Mouse (Mus musculus): ENCODE measurements around the gene Abcc8. TPM values are rescaled to one million over a fixed set of nuclear protein-coding genes. Genes with fewer than 3 reads are reported as not detected.

Gene Abcc8
- total RNA-seq, 2 experiments from 2014 or later: not detected

DNA sequence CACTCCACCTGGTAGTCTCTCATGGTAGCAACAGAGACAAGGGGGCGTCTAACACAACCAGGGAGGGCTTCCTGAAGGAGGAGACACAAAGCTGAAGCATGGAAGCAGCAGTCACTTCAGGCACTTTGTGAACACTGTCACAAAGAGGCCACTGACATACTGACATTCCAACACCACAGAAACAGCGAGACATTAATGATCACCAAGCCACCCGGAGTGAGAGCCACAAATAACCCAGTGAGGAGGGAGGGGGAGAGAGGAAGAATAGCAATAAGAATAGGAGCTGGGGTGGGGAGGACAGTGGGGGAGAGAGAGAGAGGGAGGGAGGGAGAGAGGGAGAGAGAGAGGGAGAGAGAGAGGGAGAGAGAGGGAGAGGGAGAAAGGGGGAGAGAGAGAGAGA is 18.2 kb downstream of the Abcc8 start:
- no peak for ATAC-seq (replicated peaks; ENCODE audit: low FRiP score, poor library complexity, severe bottlenecking)

DNA sequence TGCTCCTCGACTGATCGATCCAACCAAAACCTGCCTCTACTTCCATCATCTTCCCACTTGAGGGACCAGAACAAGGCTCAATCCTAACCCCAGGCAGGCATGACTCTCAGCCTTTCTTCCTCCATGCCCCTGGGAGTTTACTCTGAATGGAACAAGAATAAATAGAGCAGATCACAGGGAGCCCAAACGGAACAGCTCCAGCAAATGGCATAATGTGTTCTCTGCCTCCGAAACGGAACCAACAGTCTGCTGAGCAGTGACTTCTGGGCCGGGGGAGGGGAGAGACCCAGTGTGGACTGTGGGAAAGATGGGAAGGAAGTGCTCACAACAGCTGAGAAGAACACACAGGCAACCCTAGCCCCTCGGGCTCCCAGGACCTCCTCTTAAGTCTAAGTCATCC is 22.1 kb downstream of the Abcc8 start:
- no peak for ATAC-seq (replicated peaks; ENCODE audit: low FRiP score, poor library complexity, severe bottlenecking)

DNA sequence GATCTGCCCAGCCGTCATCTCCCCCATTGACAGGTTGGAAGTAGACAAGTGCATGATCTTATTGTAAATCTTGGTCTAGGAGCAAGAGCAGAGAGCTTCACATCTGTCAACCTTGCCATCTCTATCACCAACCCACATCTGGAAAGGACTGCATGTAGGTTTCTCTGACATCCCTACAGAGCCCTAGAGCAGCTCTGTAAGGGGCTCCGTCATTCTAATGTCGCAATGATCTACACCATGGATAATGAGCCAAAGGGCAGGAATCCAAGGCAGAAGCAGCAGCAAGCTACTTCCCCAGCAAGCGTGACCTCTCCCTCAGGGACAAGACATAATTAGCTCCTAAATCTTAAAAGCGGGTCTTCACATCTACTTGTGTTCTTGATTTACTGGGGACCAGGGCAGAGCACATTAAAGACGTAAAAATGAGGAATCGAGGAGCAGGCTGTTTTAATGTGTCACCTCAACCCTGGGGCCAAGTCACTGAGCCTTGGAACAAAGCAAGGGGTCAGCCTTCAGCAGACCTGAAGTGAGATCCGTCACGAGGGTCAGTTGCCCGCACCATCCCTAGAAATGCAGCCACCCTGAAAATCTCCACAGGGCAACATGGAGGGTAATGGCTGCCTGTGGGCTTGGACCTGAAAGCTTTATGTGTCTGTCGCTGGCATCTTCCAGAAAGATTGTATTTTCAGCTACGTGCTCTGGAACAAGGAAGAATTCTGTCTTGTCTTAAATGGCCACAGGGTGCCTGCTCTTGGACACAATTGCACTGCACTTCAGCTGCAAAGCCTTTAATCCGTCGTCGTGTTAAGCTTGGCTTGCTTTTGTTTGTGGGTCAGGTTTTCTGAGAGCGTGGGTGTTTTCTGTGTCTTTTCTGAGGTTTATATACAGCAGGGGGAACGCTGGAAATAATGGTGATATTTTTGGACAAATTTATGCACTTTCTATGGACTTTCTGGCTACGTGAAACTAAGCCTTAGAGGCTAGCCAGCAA is 25.0 kb downstream of the Abcc8 start:
- no peak for ATAC-seq (replicated peaks; ENCODE audit: low FRiP score, poor library complexity, severe bottlenecking)

DNA sequence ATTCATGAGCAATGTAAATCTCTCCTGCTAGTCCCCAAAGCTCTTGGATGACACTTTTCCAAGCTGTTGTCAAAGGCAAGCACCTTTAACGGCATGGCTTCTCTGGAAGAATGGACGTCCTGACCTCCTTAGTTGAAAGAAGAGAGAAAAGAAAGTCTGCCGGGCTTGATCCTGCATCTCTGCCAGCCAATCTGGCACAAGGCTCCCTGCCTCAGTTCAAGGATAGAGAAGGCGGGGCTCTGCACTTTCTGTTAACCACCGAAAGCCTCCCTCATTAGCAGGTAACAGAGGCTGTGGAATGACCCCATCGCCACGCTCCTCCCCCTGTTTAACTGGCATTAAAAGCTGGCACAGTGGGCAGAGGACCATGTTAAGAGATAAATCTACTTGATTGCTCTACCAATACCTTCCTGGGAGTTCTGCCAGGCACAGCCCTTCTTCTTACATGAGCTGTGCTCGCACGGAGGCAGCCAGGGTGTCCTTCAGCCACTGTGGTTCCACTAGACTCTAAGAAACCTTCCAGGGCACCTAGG is 26.9 kb downstream of the Abcc8 start:
- ATAC-seq (replicated peaks; ENCODE audit: low FRiP score, poor library complexity, severe bottlenecking): no peak

DNA sequence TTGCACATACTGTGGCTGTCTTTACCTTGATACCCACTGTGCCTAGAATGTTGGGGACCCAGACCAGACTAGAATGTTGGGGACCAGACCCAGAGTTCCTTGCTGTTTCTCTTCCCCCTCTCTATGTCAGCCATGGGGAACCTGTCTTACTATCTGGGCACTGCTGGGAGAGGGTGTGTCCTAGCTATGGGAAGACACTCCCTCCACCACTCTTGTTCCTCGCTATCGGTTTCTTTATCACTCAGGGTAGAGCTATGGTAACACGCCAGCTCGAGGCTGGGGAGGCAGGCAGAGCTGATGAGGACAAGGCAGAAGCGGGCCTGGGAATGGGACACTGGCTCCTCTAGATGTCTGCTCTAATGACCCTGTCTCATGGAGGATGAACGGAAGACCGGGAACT is 32.4 kb downstream of the Abcc8 start:
- no peak for ATAC-seq (replicated peaks; ENCODE audit: low FRiP score, poor library complexity, severe bottlenecking)

DNA sequence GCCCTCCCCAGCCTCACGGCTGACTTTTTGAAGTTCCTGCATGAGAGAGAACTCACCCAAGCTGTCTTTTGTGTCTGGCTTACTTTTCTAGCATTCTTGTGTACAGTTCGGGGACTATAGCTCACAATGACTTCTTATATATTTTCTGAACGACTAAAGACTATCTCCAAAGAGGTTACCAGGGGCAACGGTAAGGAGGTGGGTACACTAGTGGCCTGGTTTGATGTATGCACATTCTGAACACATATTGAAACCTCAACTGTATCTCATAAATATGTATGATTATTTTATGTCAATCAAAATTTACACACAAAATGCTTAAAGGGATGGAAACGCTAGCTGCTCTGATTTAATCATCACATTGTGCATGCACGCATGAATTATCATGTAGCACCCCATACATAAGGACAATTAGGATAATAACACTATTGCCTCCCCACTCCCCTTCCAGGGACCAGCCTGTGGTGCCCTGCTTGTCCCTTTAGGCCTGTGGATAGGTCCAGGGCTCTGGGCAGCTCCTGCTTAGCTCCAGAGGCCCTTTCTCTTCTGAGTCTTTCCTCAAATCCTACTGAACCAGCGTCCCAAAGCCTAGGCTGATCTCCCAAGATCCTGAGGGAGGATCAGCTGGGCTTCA is 33.0 kb downstream of the Abcc8 start:
- no peak for ATAC-seq (replicated peaks; ENCODE audit: low FRiP score, poor library complexity, severe bottlenecking)

DNA sequence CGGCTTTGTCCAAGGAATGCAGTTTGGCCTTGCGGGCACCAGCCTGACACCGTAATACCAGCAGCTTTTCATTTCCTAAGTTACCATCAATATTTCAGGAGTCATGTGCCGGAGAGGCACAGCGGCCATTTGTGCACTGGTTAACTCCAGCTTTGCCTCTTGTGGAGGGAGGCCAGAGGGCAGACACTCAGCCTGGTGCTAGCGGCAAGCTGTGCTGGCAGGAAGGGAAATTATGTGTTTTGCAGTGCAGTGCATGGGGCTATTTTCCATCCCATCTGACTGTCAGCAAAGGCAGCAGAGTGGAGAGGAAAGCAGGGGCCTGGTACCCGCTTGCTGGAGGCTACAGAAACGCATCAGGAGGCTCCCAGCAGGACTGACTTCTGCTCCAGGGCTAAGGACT is 35.8 kb downstream of the Abcc8 start:
- ATAC-seq (replicated peaks; ENCODE audit: low FRiP score, poor library complexity, severe bottlenecking): no peak

DNA sequence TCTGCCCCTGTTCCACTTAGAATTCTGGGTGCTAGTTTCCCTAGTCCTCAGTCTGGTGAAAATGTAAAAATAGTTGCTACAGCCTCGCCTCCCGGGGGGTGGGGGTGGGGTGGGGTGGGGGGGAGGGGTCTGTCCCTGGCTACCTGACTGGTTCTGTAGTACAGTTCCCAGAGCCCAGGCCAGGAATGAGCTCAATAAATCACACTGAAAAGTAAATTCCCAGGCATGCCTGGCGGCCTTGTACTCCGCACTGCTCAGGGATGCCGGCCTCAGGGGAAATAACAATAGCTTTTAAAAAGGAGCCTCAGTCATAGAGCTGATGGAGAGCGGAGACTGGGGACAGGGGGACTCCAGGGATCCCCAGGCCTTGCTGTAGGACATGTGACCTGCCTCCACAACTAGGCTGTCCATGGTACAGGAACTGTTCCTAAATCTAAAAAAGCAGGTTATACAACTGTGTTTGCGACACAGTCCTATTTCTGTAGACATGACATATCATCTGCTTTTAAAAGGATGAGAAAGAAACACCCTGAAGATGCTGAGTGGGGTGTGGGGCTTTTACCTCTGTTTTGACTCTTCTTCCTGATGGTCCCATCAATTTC is 41.4 kb downstream of the Abcc8 start:
- no peak for ATAC-seq (replicated peaks; ENCODE audit: low FRiP score, poor library complexity, severe bottlenecking)

DNA sequence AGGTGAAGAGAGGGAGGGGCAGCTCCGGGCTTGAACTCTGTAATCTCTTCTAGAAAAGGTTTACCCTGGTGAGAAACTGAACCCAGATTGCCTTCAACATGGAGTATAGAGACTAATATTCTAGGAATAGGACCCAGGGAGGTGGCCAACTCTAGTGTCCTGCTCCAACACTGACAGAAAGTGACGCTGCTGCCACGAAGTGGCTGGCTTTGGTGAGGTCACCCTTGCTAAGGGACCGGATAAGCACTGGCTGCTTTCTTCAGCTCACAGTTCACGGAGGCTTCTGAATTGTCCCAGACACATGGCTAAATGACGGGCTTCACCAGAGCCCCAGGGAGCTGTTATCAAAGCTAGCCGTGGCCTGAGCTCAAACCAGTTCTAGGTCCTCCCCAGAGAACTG is 46.0 kb downstream of the Abcc8 start:
- no peak for ATAC-seq (replicated peaks; ENCODE audit: low FRiP score, poor library complexity, severe bottlenecking)

DNA sequence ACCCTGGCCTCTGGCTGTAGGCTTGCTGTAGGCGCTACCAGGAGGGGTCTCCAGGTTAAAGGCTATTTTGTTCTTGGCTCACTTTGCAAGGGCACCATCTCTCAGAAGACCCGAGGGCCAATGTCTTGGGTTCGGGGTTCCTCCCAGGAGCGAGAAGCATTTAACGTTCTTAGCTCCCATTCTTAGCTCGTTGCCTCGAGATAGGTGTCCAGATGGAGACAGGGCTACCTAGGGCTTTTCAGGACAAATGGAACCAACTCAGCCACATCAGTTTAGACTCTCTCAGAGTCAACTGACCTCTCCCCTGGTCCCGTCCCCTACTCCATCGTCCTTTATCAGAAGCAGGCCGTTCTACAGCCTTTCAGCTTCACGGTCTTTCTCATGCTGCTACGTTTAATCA is 47.6 kb downstream of the Abcc8 start:
- no peak for ATAC-seq (replicated peaks; ENCODE audit: low FRiP score, poor library complexity, severe bottlenecking)

DNA sequence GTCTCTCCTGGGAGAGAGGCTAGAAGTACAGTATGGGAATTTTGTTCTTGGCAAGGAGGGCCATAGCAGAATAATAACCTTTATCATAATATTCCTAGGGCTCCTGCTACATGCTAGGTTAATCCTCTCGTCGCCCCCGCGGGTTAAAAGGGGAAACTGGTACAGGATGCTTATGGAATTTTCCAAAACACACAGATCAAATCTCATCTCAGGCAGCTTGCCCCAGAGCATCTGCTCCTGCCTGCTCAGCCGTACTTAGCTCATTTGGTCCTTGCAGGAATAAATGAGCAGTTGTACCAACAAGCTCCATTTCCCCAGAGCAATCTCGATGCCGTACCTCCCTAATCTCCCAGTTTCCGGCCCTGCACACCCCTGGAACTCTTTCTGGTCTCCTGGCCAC is 48.0 kb downstream of the Abcc8 start:
- ATAC-seq (replicated peaks; ENCODE audit: low FRiP score, poor library complexity, severe bottlenecking): no peak

DNA sequence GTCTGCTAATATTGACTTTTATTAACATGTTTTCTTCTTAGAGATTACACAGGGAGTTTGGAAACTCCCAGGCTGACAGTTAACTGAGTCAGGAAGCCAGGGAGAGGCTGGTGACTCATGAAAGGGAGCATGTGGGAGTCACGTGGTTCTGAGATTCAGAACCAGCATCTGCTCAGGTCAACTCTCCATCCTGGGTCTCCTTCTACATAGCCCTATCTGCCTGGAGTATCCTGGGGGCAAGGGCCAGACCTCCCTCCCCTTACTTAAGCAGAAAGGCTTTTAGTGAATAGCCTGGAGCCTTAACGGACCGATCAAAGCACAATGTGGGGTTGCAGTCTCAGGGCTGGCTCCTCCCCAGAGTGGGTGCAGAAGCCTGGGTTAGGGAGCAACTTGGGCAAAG is 48.6 kb downstream of the Abcc8 start:
- ATAC-seq (replicated peaks; ENCODE audit: low FRiP score, poor library complexity, severe bottlenecking): no peak

DNA sequence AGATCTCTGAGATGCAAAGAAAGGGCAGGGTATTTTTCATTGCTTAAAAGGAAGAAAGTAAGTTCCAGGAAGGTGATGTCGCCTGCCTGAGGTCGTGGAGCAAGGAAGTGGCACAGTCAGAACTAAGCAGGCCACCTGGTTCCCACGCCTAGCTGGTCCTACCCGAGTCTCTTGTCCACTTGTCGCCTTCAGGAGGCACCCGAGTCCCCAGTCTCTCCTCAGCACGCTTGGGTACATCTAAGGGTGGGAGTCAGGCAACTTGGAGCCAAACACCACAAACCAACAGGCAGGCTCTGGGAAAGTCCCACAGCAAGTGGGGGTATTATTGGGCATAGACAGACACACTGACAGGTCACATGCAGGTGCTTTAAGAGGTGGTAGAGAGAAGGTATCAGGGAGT is 49.1 kb downstream of the Abcc8 start:
- ATAC-seq (replicated peaks; ENCODE audit: low FRiP score, poor library complexity, severe bottlenecking): no peak

DNA sequence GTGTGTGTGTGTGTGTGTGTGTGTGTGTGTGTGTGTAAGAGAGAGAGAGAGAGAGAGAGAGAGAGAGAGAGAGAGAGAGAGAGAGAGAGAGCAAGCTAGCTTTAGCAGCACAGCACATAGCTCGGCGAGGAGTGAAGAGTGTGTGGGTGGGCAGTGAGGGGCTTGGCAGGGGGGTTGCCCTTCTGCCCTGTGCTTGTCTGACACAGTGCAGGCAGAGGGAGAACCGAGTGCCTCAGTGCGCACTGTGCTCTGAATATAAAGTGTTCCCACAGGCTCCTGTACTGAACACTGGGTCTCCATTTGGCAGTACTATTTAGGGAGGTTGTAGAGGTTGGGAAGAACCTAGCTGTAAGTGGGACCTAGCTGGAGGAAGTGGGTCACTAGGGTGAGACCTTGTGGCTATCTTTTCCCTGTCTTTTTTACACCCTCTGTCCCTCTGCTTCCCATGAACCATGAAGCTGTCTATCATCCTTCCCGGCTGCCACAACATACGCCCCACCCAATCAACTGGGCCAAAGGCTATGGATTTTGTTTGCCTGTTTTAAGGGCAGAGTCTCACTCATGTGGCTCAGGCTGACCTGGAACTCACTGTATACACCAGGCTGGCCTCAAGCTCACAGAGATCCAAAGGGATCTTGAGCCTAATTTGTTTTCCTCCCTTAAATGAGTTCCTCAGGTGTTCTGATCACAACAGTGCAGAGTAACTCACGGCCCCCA is 50.2 kb downstream of the Abcc8 start:
- no peak for ATAC-seq (replicated peaks; ENCODE audit: low FRiP score, poor library complexity, severe bottlenecking)

DNA sequence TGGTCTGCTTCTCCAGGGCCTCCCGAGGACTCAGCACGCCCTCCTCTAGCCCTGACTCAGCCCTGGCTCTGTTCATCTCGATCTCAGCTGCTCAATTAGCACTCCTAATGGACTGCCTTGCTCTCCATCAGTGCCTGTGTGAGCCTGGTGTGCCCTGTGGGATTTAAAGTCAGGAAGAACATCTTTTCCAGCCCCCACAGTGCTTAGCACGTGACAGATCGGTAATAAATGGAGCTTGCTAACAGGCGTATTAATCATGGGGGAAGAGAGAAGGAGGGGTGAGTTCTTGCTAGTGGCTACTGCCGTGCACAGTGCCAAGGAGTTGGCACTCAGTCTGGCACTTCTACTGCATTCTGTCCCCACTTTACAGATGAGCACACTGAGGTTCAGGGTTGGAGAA is 51.6 kb downstream of the Abcc8 start:
- no peak for ATAC-seq (replicated peaks; ENCODE audit: low FRiP score, poor library complexity, severe bottlenecking)

DNA sequence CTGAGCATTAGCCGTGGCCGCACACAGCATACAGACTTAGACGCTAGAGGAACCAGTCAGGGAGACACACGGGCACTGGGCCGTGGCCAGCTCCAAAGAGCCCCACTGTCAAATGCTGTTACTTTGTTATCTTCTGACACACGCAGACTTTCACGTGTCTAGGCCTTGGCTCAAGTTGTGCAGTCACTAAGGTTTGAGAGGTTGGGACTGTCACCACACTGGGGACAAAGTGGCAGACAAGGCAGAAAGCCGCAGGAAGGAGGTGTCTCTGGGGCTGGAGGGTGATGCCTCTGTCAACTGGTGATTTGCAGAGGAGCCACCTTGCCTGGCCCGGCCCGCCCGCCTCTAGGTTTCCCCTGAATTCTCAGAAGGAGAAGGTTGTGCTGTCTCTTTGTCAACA is 54.5 kb downstream of the Abcc8 start:
- no peak for ATAC-seq (replicated peaks; ENCODE audit: low FRiP score, poor library complexity, severe bottlenecking)

DNA sequence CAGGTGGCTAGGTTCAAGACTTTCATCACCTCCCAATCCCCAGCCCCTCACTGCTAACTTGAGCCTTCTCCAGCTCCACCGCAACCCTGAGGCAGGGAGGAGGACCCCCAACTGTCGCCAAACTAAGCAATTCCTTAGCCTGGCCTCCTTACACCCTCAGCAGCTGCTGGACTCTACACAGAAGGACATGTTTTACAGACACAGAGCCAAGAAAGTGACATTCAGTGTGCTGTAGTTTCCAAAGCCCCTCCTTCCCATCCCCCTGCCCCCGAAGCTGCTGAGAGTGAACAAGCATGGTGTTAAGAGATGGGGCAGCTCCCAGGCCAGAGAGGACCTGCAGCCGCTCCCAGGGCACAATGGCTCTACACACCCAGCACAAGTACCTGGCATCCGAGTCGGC is 55.4 kb downstream of the Abcc8 start:
- ATAC-seq (replicated peaks; ENCODE audit: low FRiP score, poor library complexity, severe bottlenecking): no peak

DNA sequence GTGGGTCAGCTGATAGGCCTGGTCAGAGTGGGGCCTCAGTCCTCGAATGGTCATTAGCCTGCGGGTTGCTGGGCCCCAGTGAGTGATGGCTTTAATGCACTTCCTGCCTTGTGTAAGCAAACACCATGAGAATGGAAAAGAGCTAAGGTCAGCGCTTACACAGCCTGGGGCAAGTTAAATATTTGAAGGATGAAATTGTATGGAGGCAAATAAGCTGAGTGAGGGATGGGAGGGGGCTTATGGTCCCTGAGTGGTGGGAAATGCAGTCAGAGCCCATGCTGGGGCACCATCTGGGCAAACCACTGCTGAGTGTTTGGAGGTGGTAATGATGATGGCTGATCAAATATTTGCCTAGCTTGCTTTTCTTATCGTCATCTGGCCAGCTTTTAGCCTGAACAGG is 56.9 kb downstream of the Abcc8 start:
- ATAC-seq (replicated peaks; ENCODE audit: low FRiP score, poor library complexity, severe bottlenecking): no peak

DNA sequence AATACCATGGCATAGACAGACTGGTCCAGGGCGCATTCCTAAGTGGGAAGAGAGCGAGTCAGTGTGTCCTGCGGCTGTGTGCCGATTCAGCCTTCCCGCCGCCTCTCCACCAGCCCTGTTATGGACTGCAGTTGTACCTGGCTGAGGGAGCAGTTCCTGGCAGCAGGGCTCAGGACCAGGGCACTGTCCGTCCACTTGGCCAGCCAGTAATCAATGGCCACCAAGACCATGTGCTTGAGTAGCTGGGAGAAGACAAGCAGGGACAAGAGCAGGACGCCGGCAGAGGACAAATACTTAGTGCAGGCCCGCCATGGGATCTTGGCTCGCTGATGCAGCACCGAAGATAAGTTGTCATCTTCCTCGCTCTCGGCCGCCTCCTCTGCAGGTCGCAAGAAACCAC is 62.8 kb downstream of the Abcc8 start:
- no peak for ATAC-seq (replicated peaks; ENCODE audit: low FRiP score, poor library complexity, severe bottlenecking)

DNA sequence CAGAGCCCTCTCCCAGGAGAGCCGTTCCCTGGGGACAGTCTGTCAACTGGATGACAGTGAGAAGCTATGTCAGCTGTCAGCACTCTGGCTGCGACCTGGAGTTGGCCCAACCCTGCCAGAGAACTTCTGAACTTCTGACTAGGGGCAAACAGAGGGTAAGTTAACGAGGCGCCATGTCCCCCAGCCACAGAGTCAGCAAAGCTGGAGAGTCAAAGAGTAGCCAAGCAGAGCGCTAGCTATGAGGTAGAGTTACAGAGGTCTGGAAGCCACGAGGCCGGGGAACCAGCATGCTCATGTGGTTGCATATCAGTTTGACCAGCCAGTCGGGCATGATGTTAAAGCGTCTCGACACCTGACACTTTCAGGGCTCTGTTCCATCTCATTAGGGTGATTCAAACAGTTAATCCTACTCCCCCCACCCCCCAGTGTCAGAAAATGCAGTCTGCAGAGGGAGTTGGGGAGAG is 63.7 kb downstream of the Abcc8 start:
- no peak for ATAC-seq (replicated peaks; ENCODE audit: low FRiP score, poor library complexity, severe bottlenecking)
